Mouse (Mus musculus): ENCODE results near the gene Sell. TPM values are rescaled to one million over a fixed set of nuclear protein-coding genes. Genes with fewer than 3 reads are reported as not detected.

Sell gene
- polyA plus RNA-seq, 1 experiment from 2014 or later, result 0.26 TPM

- H3K9ac ChIP-seq (replicated peaks), result no peak overlapping the region
- no peak overlapping the region for H3K4me3 ChIP-seq (replicated peaks)
- H3K4me2 ChIP-seq, result no peak overlapping the region
- 91% methylated on average over 5 of the region's 5 CpGs for WGBS
- H3K27me3 ChIP-seq (replicated peaks), result no peaks in the 10 kb centered on the region
- no peak overlapping the region for H3K27ac ChIP-seq (replicated peaks)
- no peaks in the 10 kb centered on the region for H3K36me3 ChIP-seq
- H3K9me3 ChIP-seq (replicated peaks), result no peaks in the 10 kb centered on the region
- no peak for ATAC-seq (ENCODE audit: low FRiP score)
- H3K4me1 ChIP-seq, result no peaks in the 10 kb centered on the region
These were observed 52.5 kb downstream of the Sell start for GRCm38 (mm10) chr1:164114280-164114679.

GRCm38 (mm10) chr1:164114947-164115493, 53.2 kb downstream of the Sell start, which contains the start of gene Selp:
Gene Selp (plus strand): TSS chr1:164115264.
- H3K27me3 ChIP-seq (replicated peaks), result no peaks in the 10 kb centered on the region
- no peak within 1 kb of the TSS for H3K4me2 ChIP-seq
- H3K27ac ChIP-seq (replicated peaks), result no peak within 1 kb of the TSS
- no peak for ATAC-seq (ENCODE audit: low FRiP score)
- H3K9me3 ChIP-seq (replicated peaks), result no peaks in the 10 kb centered on the region
- H3K9ac ChIP-seq (replicated peaks), result no peak within 1 kb of the TSS
- 76% methylated on average over 8 of the region's 8 CpGs for WGBS
- H3K36me3 ChIP-seq, result no peaks in the 10 kb centered on the region
- no peak within 1 kb of the TSS for H3K4me3 ChIP-seq (replicated peaks)
- H3K4me1 ChIP-seq, result no peaks in the 10 kb centered on the region

- 73% methylated on average over 6 of the region's 6 CpGs for WGBS
- Histone ChIP-seq H3K9ac (replicated peaks) (no peak overlapping the region), H3K4me2 (no peak overlapping the region), H3K4me3 (replicated peaks) (no peak overlapping the region), H3K9me3 (replicated peaks) (no peaks in the 10 kb centered on the region), H3K27me3 (replicated peaks) (no peaks in the 10 kb centered on the region), H3K36me3 (no peaks in the 10 kb centered on the region), H3K4me1 (no peaks in the 10 kb centered on the region), H3K27ac (replicated peaks) (no peak overlapping the region)
- ATAC-seq (ENCODE audit: low FRiP score), result no peak
These were observed 53.9 kb downstream of the Sell start for GRCm38 (mm10) chr1:164115647-164116046.

- Histone ChIP-seq H3K4me2 (no peak overlapping the region), H3K4me3 (replicated peaks) (no peak overlapping the region), H3K9ac (replicated peaks) (no peak overlapping the region), H3K4me1 (no peaks in the 10 kb centered on the region), H3K27me3 (replicated peaks) (no peaks in the 10 kb centered on the region), H3K36me3 (no peaks in the 10 kb centered on the region), H3K27ac (replicated peaks) (no peak overlapping the region), H3K9me3 (replicated peaks) (no peaks in the 10 kb centered on the region)
- ATAC-seq (ENCODE audit: low FRiP score), result no peak
- 96% methylated on average over 6 of the region's 6 CpGs for WGBS
These were observed 56.1 kb downstream of the Sell start for GRCm38 (mm10) chr1:164117869-164118268.

GRCm38 (mm10) chr1:164119892-164120776, 58.4 kb downstream of the Sell start:
- ATAC-seq (ENCODE audit: low FRiP score), result no peak
- Histone ChIP-seq H3K4me2 (no peak overlapping the region), H3K27me3 (replicated peaks) (no peaks in the 10 kb centered on the region), H3K4me3 (replicated peaks) (no peak overlapping the region), H3K9ac (replicated peaks) (no peak overlapping the region), H3K36me3 (no peaks in the 10 kb centered on the region), H3K4me1 (no peaks in the 10 kb centered on the region), H3K27ac (replicated peaks) (no peak overlapping the region), H3K9me3 (replicated peaks) (no peaks in the 10 kb centered on the region)
- WGBS, result 86% methylated on average over 3 of the region's 3 CpGs

- Histone ChIP-seq H3K4me2 (no peak overlapping the region), H3K36me3 (no peaks in the 10 kb centered on the region), H3K9ac (replicated peaks) (no peak overlapping the region), H3K27me3 (replicated peaks) (no peaks in the 10 kb centered on the region), H3K4me3 (replicated peaks) (no peak overlapping the region), H3K9me3 (replicated peaks) (no peaks in the 10 kb centered on the region), H3K4me1 (no peaks in the 10 kb centered on the region), H3K27ac (replicated peaks) (no peak overlapping the region)
- 91% methylated on average over 3 of the region's 3 CpGs for WGBS
- ATAC-seq (ENCODE audit: low FRiP score), result no peak
These were observed 59.0 kb downstream of the Sell start for GRCm38 (mm10) chr1:164120777-164121158.

- 62% methylated on average over 3 of the region's 3 CpGs for WGBS
- ATAC-seq (ENCODE audit: low FRiP score), result no peak
These were observed 62.1 kb downstream of the Sell start for GRCm38 (mm10) chr1:164123836-164124235.

GRCm38 (mm10) chr1:164130013-164130412, 68.2 kb downstream of the Sell start:
- Histone ChIP-seq H3K36me3 (no peaks in the 10 kb centered on the region), H3K4me2 (no peak overlapping the region), H3K27me3 (replicated peaks) (no peaks in the 10 kb centered on the region), H3K9me3 (replicated peaks) (no peaks in the 10 kb centered on the region), H3K27ac (replicated peaks) (no peak overlapping the region), H3K4me3 (replicated peaks) (no peak overlapping the region), H3K9ac (replicated peaks) (no peak overlapping the region), H3K4me1 (no peaks in the 10 kb centered on the region)
- 66% methylated on average over 3 of the region's 3 CpGs for WGBS
- no peak for ATAC-seq (ENCODE audit: low FRiP score)

More at GRCm38 (mm10) chr1:164123836-164124235, 62.1 kb downstream of the Sell start:
- Histone ChIP-seq H3K27ac (replicated peaks) (no peak overlapping the region), H3K4me1 (no peaks in the 10 kb centered on the region), H3K9me3 (replicated peaks) (no peaks in the 10 kb centered on the region), H3K4me3 (replicated peaks) (no peak overlapping the region), H3K9ac (replicated peaks) (no peak overlapping the region), H3K4me2 (no peak overlapping the region), H3K27me3 (replicated peaks) (no peaks in the 10 kb centered on the region), H3K36me3 (no peaks in the 10 kb centered on the region)

GRCm38 (mm10) chr1:164132609-164133008, 70.8 kb downstream of the Sell start:
- no peaks in the 10 kb centered on the region for H3K27me3 ChIP-seq (replicated peaks)
- no peak overlapping the region for H3K4me3 ChIP-seq (replicated peaks)
- H3K36me3 ChIP-seq, result no peaks in the 10 kb centered on the region
- H3K9ac ChIP-seq (replicated peaks), result no peak overlapping the region
- no peak for ATAC-seq (ENCODE audit: low FRiP score)
- H3K4me1 ChIP-seq, result no peaks in the 10 kb centered on the region
- H3K4me2 ChIP-seq, result no peak overlapping the region
- no peaks in the 10 kb centered on the region for H3K9me3 ChIP-seq (replicated peaks)
- WGBS, result 85% methylated on average over 1 of the region's 1 CpGs
- no peak overlapping the region for H3K27ac ChIP-seq (replicated peaks)

Other genes with a start within 250 kb of the Sell start
- gene Scyl3, start 132.9 kb upstream of the Sell start, polyA plus RNA-seq (2015; fragmentation: Nextera tagmentation; extraction: Ambion mirVana), result 13.8 and 15.5 TPM in 2 replicates
- 3.8 and 6.8 TPM in 2 replicates for gene BC055324, start 67.2 kb upstream of the Sell start, polyA plus RNA-seq (2015; fragmentation: Nextera tagmentation; extraction: Ambion mirVana)
- gene Mettl18, start 67.1 kb upstream of the Sell start, polyA plus RNA-seq (2015; fragmentation: Nextera tagmentation; extraction: Ambion mirVana), result 7.6 and 8.1 TPM in 2 replicates
- gene Sele, start 13.7 kb upstream of the Sell start, polyA plus RNA-seq (2015; fragmentation: Nextera tagmentation; extraction: Ambion mirVana), result 0.29 TPM in 1 of 2 replicates, not detected in the other
- gene Selp, start 53.3 kb downstream of the Sell start, polyA plus RNA-seq (2015; fragmentation: Nextera tagmentation; extraction: Ambion mirVana), result 0.22 TPM in 1 of 2 replicates, not detected in the other
- 0.10 and 0.26 TPM in 2 replicates for gene F5, start 89.9 kb downstream of the Sell start, polyA plus RNA-seq (2015; fragmentation: Nextera tagmentation; extraction: Ambion mirVana)
- gene Slc19a2, start 187.1 kb downstream of the Sell start, polyA plus RNA-seq (2015; fragmentation: Nextera tagmentation; extraction: Ambion mirVana), result 8.1 and 8.4 TPM in 2 replicates
- gene Ccdc181, start 213.6 kb downstream of the Sell start, polyA plus RNA-seq (2015; fragmentation: Nextera tagmentation; extraction: Ambion mirVana), result 20.0 and 26.3 TPM in 2 replicates
- gene Nme7, start 242.1 kb downstream of the Sell start, polyA plus RNA-seq (2015; fragmentation: Nextera tagmentation; extraction: Ambion mirVana), result 33.1 and 33.6 TPM in 2 replicates
- 31.5 and 32.1 TPM in 2 replicates for gene Blzf1, start 245.5 kb downstream of the Sell start, polyA plus RNA-seq (2015; fragmentation: Nextera tagmentation; extraction: Ambion mirVana)

Data from neural tube, embryonic 15.5 days (tissue).